Mouse (Mus musculus): Measurements from ENCODE around the gene Prm1. TPM values are rescaled to one million over a fixed set of nuclear protein-coding genes. Genes with fewer than 3 reads are reported as not detected.

Gene Prm1
- polyA plus RNA-seq (2017; shearing (Covaris generic)) = not detected

GRCm38 (mm10) chr16:10805789-10806527 lies at the start of gene Prm1:
Gene Prm1, minus strand, starts transcription at chr16:10805839.

GRCm38 (mm10) chr16:10834911-10835587 lies 29.4 kb upstream of the Prm1 start, which contains the start of gene Rmi2:
Gene Rmi2, plus strand, starts transcription at chr16:10835059.

GRCm38 (mm10) chr16:10812865-10813371 lies 7.3 kb upstream of the Prm1 start, which contains the start of gene Gm11172:
Gene Gm11172, plus strand, starts transcription at chr16:10812915.

GRCm38 (mm10) chr16:10796034-10796433 lies 9.6 kb downstream of the Prm1 start, which contains the start of gene Prm2:
Gene Prm2, minus strand, starts transcription at chr16:10796134.

GRCm38 (mm10) chr16:10790702-10791101 lies 14.9 kb downstream of the Prm1 start, which contains the start of gene Prm3:
Gene Prm3, minus strand, starts transcription at chr16:10790914.

GRCm38 (mm10) chr16:10788271-10788670 lies 17.4 kb downstream of the Prm1 start, which contains the start of gene Tnp2:
Gene Tnp2, minus strand, starts transcription at chr16:10788660.

GRCm38 (mm10) chr16:10785371-10786231 lies 20.0 kb downstream of the Prm1 start, which contains the start of gene Socs1:
Gene Socs1, minus strand, starts transcription at chr16:10785536.

Other genes with a start within 250 kb of the Prm1 start
- gene Socs1, start 20.3 kb downstream of the Prm1 start, polyA plus RNA-seq (2017; shearing (Covaris generic)) = 47.4 TPM
- gene Tnp2, start 17.2 kb downstream of the Prm1 start, polyA plus RNA-seq (2017; shearing (Covaris generic)) = 0.98 TPM
- not detected for gene Prm3, start 14.9 kb downstream of the Prm1 start, polyA plus RNA-seq (2017; shearing (Covaris generic))
- not detected for gene Prm2, start 9.7 kb downstream of the Prm1 start, polyA plus RNA-seq (2017; shearing (Covaris generic))
- gene Gm11172, start 7.1 kb upstream of the Prm1 start, polyA plus RNA-seq (2017; shearing (Covaris generic)) = not detected
- gene Rmi2, start 29.2 kb upstream of the Prm1 start, polyA plus RNA-seq (2017; shearing (Covaris generic)) = 2.1 TPM